Mouse (Mus musculus): ENCODE results near the gene Ndufa6.
A peak's percentile ranks its signal among the peaks of the same experiment; 100 is the strongest.

Ndufa6 gene

DNA sequence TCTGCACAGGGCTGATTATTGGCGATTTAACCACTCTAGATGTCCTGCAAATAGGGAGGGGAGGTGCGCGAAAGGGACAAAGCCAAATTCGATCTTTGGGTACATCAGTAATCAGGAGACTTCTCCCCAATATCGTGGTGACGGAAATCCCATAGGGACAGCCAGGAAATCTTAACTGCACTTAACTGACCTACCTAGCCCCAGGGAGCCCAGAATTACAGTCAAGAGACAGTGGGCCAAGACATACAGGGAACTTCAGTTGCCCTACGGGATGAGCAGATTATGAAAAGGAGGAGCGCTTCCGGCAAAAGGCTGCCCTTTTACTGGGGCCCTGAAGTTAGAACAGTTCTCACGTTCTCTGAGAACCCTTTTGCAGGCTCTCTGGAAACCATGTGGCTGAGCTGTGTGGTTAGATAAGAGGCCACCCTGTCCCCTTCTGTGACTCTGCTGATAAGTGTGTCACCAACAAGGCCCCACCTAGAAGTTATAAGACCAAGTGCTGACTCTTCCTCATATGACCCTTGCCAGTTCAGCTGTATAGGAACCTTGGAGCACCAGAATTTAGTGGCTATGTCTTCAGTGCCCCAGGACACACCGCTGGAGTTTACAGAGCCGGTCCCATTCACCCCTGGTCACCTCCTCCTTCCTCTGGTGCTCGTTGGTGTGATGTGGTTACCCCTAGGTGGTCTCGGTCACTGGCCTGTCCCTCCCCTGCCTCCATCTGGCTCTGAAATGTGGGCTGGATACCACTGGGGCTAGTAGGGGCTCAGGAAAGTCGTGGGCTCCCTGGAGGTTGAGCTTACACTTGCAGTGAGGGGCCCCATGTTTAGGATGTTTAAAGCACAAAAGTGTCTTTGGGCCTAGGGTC, 12.2 kb downstream of the Ndufa6 start:
- DNase-seq (ENCODE audit: low spot score in 2 of 2): no peak

DNA sequence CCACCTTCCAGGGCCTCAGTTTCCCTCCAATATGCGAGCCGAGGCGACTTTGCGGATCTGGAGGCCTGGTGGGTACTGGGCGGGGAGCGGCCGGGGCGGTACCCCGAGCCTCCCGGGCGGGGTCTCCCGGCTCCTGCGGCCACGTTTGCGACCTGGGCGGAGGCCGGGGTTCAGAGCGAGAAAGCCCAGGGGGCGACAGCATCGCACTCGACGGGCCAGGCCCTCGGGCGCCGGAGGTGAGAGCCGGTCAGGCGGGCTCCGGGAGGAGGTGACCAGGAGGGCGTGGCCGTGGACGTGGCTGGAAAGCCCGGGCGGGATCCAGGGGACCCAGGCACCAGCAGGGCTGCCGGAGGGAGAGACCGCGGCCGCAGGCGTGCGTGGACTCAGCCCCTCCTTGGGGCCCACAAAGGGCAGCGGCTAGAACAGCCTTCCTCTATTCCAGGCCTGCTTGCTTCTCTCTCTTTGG, 13.1 kb downstream of the Ndufa6 start:
- peak; percentile 35 to 61 for DNase-seq (ENCODE audit: low spot score in 2 of 2)

GRCm38 (mm10) chr15:82340414-82341035, 13.6 kb downstream of the Ndufa6 start:
- DNase-seq (ENCODE audit: low spot score in 2 of 2): no peak

GRCm38 (mm10) chr15:82339634-82340254, 14.4 kb downstream of the Ndufa6 start:
- DNase-seq (ENCODE audit: low spot score in 2 of 2): no peak

DNA sequence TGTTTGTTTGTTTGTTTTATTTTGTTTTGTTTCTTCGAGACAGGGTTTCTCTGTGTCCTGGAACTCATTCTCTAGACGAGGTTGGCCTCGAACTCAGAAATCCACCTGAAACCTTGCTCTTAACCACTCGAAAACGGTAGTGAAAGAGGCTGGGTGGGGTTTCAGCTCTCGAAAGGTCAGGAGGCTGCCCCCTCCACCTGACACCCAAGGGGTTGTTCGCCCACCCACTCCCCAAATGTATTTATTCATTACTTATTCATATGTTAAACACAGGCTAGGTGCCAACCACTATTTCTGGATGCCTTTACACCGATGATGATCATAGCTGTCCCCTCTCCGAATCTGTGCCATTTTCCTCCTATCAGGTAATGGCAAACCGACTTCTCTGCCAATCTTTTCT, 15.0 kb downstream of the Ndufa6 start:
- no peak for DNase-seq (ENCODE audit: low spot score in 2 of 2)

- peak; percentile 92 to 95 for DNase-seq (ENCODE audit: low spot score in 2 of 2)
Observed at GRCm38 (mm10) chr15:82338593-82339112, 15.5 kb downstream of the Ndufa6 start, which contains the start of the genes Naga, Pheta2 and Smdt1. Gene Naga (minus strand): TSS chr15:82338925. Gene Pheta2 (plus strand): TSS chr15:82338942. Gene Smdt1 (plus strand): TSS chr15:82338959.

- DNase-seq (ENCODE audit: low spot score in 2 of 2): no peak
Observed at GRCm38 (mm10) chr15:82337875-82338274, 16.2 kb downstream of the Ndufa6 start.

DNA sequence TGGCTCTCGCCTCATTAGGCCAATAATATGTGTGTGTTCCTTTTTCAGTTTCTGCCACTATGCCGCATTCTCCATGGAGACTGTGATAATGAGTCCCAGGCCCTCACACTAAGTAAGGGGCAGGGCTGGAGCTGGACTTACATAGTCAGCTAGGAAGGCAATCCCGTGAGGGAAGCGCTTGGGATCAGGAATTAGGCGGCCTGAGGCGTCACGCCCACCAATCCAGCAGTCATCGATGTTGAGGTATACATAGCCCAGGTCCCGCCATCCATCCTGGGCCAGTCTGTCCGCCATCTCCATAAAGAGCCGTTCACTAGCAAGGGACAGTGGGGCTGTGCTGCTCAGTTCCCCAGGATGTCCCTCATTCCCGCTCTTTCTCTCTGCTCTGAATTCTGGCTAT, 17.5 kb downstream of the Ndufa6 start:
- DNase-seq (ENCODE audit: low spot score in 2 of 2): no peak

DNA sequence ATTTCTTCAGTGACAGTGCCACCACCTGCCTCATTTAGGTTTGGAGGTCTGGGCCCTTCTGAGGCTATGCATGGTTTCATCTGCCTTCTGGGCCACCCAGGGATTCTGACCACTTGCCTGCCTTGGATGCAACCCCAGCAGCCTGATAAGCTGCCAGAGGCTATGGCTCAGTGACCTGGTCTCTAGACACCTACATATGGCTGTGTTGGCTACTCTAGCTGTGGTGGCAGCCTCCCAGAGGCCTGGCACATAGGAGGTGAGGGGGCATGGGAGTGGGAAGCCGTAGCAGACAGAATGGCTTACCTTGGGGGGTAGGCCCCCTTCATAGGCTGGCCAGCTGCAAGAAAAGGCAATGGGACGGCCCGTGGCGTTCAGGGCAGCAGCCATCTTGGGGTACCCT, 18.9 kb downstream of the Ndufa6 start:
- DNase-seq (ENCODE audit: low spot score in 2 of 2): no peak

DNA sequence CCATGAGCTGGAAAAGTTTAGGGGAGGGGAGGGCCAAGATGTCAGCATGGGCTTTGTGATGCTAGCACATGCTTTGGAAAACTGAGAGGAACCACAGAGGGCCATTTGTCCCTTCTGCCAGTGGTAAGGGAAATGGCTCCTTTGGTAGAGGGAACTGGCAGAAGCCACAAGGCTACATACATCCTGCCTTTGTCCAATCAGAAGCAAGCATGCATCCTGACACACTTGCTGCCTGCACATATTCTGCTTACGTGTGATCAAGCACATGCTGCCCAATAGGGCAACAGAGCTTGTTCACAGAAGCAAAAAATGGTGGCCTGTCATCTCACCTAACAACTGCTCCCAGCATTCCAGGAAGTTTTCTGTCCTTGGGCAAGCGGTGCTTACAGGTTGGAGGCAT, 28.7 kb downstream of the Ndufa6 start:
- DNase-seq (ENCODE audit: low spot score in 2 of 2): no peak

GRCm38 (mm10) chr15:82322195-82322594, 31.9 kb downstream of the Ndufa6 start:
- DNase-seq (ENCODE audit: low spot score in 2 of 2): no peak

- DNase-seq (ENCODE audit: low spot score in 2 of 2): no peak
Observed at GRCm38 (mm10) chr15:82319613-82320012, 34.5 kb downstream of the Ndufa6 start.

DNA sequence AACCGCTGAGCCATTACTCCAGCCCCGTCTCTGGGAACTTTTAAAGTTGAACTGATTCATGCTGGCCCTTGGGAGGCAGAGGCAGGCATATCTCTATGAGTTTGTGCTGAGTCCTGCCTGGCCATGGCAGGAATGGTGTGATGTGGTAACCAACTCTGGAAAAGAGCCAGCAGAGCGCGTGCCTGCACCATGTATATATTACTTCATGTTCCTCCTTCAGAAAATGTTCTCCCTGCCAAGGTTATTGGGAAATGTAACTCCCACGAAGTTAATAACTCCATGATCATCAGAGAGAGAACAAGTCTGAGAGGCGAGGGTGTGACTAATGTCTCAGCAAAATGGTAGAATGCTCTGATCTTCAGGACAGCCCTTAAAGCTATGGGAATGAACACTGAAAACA, 36.3 kb downstream of the Ndufa6 start:
- peak in 1 of 2 experiments; percentile 42 for DNase-seq (ENCODE audit: low spot score in 2 of 2)

GRCm38 (mm10) chr15:82308416-82308815, 45.7 kb downstream of the Ndufa6 start:
- DNase-seq (ENCODE audit: low spot score in 2 of 2): no peak

DNA sequence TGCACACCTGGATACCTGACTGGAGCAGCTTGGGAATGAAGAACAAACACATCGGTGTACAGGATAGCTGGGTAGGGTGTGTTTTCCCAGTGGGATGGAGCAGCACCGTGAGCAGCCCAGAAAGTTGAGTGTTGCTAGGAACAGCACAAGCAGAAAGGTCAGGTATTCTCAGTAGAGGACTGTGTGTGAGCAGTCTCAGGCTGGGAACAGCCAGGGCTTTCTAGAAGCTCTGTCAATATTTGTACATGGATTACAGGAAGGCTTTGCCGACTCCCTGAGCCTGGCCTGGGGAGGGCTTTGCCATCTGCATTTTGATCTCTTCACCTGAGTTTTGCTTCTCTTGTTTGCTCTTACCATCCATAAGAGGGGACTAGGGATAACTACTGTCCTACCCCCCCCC, 47.0 kb downstream of the Ndufa6 start:
- no peak for DNase-seq (ENCODE audit: low spot score in 2 of 2)

All from urinary bladder, postnatal 36 days (tissue).